Mouse (Mus musculus) liver, adult 2 months (tissue): Measurements from ENCODE around the gene Adgrg3.

Source experiments
- CTCF ChIP-seq: fragments of 200-500 bp; IDR thresholded peaks from 2 replicates; pipeline ENCODE4 v1.5.1; 2011; ENCODE audit warnings: low read depth, low read length, control low read depth
- POLR2A ChIP-seq: fragments of 200-500 bp; IDR thresholded peaks from 2 replicates; pipeline ENCODE4 v1.6.1; 2011; ENCODE audit warnings: low read length, control low read depth; ENCODE audit not compliant: insufficient read depth; ENCODE audit errors: extremely low read depth

DNA sequence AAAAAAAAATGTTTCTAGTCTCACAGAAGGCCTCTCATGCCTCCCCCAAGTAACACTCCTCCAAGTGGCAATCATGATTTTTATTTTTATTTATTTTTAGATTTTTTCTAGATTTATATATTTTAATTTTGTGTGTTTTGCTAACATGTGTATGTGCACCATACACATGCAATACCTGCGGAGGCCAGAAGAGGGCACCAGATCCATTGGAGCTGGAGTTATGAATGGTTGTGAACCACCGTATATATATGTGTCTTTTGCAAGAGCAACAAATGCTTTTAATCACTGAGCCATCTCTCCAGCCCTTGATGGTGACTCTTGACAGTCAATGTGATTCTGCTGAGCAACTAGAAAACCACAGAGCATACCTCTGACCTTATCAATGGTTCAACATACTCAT lies 7.9 kb downstream of the Adgrg3 start:
- TF ChIP-seq POLR2A (no peak), CTCF (peak; percentile 39; the same call in 1 of the 2 replicates)
